Mouse (Mus musculus): ENCODE data around the gene Dbn1.

Gene Dbn1

DNA sequence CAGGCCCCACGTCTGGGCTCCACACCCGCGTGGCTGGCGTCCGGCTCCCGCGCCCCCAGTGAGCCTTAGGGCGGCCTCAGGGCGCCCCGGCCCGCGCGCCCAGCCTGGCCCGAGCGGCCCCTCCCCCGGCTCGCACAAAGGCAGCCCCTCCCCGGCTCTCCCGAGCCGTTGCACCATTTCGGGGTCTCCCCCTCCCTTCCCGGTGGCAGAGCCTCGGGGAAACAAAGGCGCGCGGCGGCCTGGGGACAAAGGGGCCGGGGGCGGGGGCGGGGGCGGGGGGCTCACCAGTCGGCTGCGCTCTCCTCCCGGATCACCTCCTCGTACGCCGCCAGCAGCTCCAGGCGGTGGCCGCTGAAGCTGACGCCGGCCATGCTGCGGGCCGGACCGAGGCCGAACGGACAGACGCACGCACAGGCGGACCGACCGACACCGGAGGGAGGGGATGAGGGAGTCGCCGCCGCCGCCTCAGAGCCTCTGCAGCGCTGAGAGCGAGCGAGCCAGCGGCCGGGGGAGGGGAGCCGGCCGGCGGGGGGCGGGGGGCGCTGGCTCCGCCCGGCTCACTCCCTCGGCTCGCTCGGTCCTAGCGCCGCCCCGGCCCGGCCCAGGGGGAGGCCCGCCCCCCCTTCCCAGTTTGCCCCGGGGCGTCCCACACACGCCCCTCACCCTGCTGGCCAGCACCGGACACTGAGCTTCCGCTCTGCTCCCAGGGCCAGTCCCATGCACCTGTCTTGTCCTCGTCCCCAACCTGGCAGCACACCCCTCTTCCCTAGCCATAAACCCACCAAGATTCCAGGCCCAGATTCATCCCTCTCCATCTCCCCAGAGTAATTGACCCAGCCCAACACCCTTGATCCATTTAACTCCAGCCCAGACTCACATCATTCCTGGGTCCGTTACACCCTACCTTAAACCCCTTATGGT, at the start of gene Dbn1:
TSS of gene Dbn1 (minus strand) at position 534 of the 921 bp plus-strand sequence.
- DNase-seq (ENCODE audit: low read depth, low spot score): no peak

DNA sequence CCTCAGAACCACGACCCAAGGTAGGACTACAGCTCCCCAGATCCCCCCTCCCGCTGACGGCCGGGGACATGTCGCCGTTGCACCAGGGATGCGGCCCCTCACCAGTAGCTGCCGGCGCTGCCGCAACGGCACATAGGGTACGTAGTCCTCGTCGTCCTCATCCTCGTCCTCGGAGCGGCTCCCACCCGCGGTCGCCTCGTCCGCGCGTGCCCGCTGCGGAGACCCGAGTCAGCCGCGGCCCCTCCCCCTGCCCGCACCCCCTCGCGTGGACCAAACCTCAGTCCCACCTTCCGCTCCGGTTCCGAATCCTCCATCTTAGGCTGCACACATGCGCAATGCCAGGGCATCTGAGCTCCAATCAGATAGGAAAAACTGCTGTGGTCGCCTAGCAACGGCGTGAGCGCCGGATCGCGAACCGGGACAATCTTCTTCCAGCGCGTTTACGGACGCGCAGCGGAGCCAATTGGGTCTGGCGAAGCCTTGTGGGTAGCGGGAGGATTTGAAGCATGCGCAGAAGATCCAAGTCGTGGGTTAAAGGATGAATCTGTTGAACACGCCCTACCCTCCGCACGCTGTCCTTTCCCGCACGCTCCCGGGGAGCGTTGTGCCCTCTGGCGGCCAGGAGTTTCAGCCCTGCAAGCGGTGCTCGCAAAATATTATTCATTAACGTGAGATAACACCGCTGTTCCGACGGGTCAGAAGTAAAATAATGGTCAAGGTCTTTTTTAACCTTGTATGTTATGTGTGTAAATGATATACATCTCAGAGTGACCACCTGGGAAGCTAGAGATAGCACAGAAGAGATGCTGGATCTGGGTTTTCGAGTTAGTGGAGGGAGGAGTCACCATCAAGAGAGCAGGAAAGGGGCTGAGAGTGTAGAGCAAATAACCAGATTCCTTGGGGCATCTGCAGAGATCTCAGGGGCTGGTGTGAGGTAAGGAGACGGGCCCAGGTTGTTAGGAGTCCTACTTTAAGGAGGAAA, 48.6 kb upstream of the Dbn1 start, which contains the start of gene Ddx41:
TSS of gene Ddx41 (minus strand) at position 465 of the 982 bp plus-strand sequence.
- peak; percentile 100 for DNase-seq (ENCODE audit: low read depth, low spot score)

DNA sequence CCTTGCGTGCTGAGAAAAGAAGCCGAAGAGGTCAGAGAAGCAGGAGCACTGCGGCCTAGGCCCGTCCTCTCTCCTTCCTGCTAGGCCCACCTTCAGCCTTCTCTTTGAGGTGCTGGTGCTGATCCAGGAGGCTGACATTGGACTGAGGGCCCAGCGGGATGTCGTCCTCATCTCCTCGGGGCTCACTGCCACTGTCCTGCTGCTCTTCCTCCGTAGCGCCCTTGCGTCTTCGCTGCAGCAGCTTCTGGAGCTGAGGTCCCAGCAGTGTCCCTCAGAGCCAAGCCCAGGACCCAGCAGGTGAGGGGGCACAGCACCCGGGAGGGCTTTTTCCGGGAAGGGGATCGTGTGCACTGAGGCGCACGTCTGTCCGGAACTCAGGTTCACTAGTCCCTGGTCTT, 47.9 kb upstream of the Dbn1 start:
- no peak for DNase-seq (ENCODE audit: low read depth, low spot score)

DNA sequence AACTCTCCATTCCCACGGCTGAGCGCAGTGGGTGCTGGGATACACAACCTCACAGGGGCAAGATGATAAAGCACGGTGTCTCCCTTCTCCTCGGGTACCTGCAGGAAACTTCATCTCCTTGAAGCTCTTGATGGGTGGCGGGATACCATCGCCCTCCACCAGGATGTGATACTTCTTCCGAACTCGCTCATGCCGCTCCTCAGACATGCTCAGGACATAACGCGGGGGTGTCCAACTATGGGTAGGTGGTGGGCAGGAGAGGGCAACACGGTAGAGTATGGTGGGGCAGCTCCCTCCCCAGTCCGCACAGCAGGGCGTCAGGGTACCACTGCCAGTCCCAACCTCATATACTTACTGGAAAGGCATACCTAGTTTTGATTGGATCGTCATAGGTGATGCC, 47.3 kb upstream of the Dbn1 start:
- DNase-seq (ENCODE audit: low read depth, low spot score): no peak

DNA sequence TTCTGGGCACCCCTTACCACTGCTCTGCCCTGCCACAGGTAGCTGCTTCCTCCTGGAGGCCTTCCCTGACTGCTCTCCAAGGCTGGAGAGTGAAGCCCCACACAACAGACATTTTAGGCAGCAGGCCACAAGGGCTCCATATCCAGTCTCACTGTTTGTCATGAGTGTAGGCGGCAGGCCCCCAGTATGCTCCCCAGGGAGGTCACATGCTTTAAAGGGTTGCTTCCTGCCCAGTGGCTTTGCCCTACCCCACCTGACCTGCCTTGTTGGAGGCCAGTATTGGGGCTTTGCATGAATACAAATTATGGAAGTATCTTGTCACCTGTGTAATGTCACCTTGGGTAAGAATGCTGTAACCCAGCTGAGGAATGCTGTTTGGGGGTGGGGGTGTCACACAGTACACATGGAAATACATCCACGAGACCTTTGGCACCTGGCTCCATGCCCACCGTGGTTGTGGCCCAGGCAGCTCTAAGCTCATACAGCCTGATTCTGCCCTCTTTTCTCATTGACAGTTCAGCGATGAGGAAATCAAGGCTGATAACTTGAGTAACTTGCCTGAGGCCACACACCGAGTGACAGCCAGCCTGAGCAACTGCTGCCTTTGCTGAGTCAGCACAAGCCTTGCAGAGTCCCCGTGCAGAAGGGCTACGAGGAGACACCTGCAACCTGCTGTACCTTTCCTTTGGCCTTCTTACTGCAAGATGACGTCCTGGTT, 41.4 kb upstream of the Dbn1 start, which contains the start of gene Dok3:
TSS of gene Dok3 (minus strand) at position 99 of the 718 bp plus-strand sequence.
- DNase-seq (ENCODE audit: low read depth, low spot score): no peak

DNA sequence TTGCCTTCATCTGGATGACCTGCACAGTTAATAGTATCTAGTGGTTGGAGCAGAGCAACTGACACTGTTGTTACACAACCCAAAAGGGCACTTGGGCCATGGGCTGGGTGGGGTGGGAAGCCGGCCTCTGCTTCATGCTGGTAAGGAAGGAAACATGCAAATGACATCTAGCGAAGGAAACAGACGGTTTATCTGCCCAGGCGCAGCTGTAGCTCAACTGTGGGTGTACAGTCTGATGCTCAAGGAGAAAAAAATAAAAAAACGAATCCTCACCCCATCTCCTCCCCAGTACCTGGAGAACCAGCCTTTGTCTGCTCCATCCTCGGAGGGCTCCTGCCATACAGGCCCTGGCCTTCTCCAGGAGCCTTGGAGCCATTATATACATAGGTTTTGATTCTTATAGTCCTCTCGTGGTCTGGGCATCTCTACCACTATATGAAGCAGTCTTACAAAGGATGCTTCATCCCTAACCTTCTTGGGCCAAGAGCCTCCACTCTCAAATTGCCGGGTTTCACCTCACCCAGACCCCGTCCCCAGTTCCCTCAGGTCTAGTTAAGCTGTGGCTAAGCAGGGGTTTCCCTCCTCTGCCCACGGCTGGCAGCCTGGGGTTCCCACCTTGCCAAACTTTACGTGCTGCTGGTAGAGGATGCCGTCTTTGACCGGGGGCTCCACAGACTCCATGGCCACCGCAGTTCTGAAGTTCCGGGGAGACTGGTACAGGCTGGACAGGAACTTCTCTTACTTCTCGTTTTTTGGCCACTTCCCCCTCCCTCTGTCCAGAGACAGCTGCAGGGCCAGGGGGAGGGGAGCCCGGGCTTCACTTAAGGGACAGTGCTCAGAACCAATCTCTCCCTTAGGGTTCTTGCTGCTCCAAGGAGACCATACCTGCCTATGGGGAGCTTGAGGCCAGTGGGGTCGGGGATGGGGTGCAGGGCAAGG, 40.2 kb upstream of the Dbn1 start:
- DNase-seq (ENCODE audit: low read depth, low spot score): no peak

DNA sequence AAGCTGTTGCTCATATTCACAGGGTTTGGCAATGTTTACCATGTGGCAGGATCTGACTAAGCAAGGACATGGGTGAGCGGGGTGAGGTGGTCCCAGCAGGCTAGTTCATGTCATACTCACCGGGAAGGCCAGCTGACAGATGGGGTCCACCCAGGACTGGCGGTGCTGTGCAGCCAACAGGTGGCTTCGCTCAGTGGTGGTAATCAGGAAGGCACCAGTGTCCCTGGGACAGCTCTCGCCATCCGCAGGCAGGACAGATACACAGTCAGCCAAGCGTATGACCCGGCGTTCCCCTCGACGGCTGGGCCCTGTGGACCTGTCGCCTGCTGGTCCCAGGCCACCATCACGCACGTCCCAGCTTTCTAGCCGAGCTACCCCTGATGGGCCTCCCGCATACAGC, 39.3 kb upstream of the Dbn1 start:
- DNase-seq (ENCODE audit: low read depth, low spot score): no peak

DNA sequence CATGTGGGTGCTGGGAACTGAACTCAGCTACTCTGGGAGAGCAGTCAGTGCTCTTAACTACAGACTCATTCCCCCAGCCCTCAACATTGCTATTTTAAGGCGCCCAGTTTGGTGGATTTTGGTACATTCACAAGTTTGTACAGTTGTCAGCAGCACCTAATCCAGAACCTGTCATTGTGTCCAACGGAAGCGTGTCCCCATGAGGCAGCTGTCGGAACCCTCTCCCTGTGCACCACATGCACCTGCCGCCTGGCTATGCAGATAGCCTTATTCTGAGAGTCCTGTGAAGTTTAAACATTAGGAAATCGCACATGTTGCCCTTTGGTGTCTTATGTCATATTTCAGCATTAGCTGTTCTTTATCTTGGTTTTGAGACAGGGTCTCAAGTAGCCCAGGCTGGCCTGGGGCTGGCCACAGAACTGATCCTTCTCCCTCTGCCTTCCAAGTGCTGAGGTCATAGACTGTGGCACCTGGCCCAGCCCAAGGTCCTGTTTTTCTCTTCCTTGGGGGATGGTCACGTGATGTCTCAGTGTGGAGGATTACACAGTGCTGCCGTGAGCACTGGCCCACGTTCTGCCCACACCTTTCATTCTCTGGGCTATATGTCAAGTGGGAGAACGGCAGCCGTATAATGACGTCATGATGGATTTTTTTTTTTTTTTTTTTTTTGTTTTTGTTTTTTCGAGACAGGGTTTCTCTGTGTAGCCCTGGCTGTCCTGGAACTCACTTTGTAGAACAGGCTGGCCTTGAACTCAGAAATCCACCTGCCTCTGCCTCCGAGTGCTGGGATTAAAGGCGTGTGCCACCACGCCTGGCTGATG, 38.0 kb upstream of the Dbn1 start:
- DNase-seq (ENCODE audit: low read depth, low spot score): no peak

DNA sequence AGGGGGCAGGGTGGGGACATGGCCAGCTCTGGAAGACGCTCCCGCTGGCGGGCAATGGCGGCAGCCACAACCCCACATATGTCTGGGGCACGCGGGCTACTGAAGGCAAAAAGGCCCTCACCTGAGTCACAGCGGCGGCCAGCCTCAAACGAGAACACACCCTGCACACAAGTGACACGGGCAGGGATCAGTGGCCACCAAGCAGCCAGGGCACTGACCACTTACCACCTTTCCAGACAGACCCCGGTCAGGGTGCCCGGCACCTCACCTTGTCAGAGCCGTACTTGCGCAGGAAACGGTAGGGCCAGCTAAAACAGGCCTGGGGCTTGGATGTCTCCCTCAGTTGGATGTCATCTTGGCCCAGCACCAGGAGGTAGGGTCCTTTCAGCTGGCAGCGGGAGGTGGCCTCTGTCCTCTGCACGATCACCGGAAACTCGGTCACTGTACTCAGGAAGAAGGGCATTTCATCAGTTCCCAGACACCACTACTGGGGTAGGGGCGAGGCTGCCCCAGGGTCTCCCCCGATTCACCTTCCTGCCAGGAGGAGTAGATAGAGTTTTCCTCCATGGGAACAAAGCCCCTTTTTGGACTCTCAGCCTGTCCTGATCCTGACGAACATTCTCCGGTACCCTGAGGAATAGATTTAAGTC, 36.2 kb upstream of the Dbn1 start:
- no peak for DNase-seq (ENCODE audit: low read depth, low spot score)

DNA sequence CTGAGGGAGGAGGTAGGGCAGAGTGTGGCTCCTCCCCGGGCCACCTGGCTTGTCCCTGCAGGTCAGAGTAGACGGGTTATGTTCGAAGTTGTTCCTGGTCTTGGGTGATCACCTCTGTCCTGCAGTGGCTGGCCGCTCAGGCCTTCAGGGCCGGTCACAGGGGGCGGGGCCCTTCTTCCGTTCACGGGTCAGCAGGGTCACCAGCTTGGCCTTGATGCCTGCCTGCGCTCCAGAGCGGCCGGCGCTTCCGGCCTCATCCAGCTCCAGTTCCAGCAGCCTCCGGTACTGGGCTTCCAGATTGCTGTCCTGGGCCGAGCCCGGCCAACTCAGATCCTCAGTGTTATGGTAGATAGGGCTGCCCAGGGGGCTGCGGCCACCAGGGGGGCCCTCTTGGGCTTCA, 35.4 kb upstream of the Dbn1 start:
- DNase-seq (ENCODE audit: low read depth, low spot score): no peak

DNA sequence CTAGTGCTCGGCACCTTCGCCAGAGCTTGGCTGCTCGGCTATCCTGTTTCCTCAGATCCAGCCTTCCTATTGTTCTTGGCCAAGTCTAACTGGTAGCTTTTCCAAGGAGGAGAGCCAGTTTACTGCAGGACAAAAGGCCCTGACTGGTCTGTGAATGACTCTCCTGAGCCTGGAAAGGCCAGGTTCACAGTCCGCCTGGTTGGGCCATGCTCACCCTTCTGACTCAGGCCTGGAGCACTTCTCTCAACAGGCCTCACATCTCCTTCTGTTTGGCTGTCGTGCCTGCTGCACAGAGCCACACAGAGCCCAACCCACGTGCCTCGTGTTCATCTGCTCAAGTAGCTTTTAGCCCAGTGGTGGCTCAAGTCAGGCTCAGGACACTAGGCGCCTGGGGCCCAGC, 34.8 kb upstream of the Dbn1 start:
- DNase-seq (ENCODE audit: low read depth, low spot score): no peak

DNA sequence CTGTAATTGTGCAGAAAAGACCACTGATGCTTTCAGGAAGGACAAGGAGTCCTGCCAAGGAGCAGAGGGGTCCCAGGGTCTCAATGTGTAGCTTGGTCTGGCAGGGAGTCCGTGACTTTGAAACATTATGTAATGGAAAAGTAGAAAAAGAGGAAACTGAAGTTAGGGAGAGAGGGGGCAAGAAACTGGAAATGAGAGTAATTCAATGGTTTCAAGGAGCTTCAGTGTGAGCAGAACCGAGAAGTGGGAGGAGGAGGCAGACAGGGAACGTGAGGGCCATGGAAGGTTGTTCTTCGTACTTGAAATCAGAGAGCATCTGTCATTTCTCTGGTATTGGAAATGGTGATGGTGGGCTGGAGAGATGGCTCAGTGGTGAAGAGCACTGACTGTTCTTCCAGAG, 31.7 kb upstream of the Dbn1 start:
- no peak for DNase-seq (ENCODE audit: low read depth, low spot score)

DNA sequence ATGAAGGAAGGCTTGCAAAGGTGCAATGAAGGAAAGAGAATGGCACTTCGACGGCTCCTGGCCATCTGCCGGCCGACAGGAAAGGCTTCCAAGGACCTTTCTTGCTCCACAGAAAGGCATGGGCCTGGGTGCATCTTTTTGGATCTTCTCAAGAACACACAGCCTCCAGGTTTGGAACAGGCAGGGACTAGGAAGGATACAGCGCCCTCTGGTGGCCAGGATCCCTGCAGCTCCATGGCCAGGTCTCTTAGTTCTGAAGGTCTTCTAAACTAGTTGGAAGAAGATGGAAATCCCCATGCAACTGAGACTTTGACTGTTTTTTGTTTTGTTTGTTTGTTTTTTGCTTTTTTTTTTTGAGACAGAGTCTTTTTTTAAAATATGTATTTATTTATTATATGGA, 29.0 kb upstream of the Dbn1 start:
- DNase-seq (ENCODE audit: low read depth, low spot score): peak; percentile 92

DNA sequence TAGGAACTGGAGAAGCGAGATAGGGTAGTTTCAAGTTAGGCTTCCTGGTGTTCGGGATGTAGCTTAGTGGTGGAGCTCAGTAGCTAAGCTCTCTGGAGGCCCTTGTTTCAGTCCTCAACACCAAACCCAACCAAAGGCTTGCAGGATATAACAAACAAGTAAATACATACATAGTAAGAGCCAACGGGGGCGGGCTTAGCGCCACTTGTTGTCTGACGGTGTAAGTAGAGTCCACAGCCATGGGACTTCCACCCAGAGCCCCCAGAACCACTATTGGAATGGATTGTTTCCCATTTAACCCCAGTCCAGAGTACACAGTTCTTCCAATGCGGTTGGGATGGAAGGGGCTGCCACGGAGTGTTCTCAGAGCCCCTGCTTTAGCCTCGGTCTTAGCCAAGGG, 25.9 kb upstream of the Dbn1 start:
- no peak for DNase-seq (ENCODE audit: low read depth, low spot score)

DNA sequence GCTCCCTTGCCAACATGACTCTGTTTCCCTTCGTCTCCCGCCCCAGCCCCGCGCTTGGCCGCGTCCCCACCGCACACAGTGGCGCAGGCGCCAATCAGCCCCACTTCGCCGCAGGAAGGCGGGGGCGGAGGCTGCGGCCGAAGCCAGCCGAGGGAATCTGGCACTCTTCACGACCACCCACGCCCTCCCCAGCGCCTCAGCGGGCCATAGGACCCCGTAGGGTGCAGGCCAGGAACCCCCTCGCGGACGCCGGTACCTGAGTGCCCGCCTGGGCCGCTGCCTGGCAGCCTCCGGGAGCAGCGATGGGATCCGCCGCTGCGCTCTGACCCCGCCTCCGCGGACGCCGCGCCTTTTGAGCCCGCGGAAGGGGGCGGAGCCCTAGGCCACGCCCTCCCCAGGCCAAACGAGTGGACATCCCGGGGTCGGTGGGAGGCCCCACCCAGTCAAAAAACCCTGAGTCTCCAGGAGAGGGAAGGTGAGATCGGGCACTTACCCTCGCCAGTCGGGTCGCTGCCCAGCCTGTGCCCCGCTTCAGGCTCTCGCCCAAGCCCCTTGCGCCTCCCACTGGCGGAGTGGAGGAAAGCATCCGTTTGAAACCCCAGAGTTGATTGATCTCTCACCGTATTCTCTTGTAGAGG, 25.3 kb upstream of the Dbn1 start, which contains the start of gene Pdlim7:
TSS of gene Pdlim7 (minus strand) at position 566 of the 638 bp plus-strand sequence.
- peak; percentile 91 for DNase-seq (ENCODE audit: low read depth, low spot score)

DNA sequence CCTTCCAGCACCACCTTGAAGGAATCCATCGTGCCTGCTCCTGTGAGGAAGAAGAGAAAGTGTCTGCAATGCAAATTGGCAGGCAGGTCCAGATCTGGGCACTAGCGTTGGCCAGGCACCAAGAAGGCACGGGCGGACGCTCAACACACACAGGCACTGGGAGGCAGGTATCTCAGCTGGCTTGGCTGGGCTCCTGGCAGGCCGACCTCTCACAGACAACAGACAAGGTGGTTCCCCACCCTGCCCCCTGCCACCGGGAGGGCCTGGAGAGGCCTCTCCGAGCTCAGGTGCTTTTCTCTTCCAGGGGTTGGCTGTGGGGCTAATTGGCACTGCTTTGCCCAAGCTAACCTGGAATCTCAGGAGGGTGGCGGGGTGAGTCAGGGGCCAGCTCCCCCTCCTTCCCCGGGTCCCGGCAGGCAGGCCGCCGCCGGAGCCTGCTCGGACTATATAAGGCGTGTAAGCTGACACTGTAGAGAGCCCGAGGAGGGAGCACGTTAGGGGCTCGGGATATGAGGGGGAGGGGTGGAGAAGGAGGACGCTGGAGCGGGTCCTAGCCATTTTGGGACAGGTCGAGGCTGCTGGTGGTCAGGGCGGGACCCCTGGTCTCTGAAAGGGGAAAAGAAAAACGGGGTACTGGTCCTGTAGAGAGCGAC, 24.6 kb upstream of the Dbn1 start:
- DNase-seq (ENCODE audit: low read depth, low spot score): peak; percentile 38

DNA sequence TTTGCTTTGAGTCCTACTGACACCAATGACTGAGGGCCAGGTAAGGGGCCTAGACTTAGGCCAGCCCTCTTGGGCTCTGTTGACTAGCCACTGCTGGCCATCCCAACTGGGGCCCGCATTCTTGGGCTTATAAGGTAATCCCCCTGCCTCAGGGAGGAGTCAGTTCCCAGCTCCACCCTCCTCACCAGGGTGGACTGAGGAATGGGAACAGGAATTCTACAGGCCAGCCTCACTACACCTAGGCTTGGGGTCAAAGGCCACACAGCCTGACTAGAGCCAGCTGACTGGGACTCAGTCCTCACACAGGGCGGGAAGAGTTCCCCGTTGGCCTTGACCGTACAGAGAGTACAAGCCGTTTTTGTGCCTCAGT, 23.6 kb upstream of the Dbn1 start:
- no peak for DNase-seq (ENCODE audit: low read depth, low spot score)

Data from CD4-positive, CD25-positive, alpha-beta regulatory T cell, adult 2 months (primary cell).